Mouse (Mus musculus) megakaryocyte, embryonic 14.5 days (primary cell): ENCODE measurements around the gene Cask.

Experiments
- FLI1 ChIP-seq: IDR thresholded peaks from 2 replicates; pipeline ENCODE4 v1.6.1; 2012; ENCODE audit warnings: low read length, inconsistent platforms, mixed read lengths
- GATA1 ChIP-seq: IDR thresholded peaks from 3 replicates; pipeline ENCODE4 v1.6.1; 2012; ENCODE audit warnings: mixed read lengths, low read length, inconsistent platforms, borderline replicate concordance

DNA sequence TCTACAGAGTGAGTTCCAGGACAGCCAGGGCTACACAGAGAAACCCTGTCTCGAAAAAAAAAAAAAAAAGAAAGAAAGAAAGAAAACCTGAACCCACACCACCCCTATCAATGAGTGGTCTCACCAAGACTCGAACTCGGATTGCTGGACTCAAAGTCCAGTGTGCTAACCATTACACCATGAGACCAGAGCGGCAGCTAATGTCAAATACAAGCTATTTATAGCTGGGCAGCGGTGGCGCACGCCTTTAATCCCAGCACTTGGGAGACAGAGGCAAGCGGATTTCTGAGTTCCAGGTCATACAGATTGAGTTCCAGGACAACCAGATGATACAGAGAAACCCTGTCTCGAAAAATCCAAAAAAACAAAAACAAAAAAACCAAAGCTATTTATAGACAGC lies 7.9 kb upstream of the Cask start:
- TF ChIP-seq GATA1 (no peak), FLI1 (no peak)
